Mouse (Mus musculus): Measurements from ENCODE around the gene Actn2.

DNA sequence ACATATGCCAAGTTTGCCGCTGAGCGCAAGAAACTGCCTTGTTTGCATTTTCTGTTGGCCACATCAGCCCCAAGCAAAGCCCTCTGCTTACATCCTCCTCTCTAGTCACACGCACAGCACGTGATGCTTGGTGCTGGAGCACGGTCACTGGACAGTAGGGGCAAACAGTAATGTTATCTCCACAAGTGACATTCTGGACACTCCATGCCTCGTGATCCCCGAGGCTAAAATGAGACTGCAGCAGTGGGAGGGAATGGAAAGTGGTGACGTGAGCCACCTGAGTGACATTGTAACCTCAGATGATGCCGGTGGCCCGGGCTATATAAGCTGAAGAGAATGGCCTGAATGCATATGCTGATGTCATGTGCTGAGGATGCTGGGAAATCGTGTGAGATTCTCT lies 29.4 kb upstream of the Actn2 start:
- TF ChIP-seq CTCF (IDR thresholded peaks at IDR 0.05; ENCODE audit: insufficient read depth, low read length) (no peak), POLR2A (IDR thresholded peaks at IDR 0.05; ENCODE audit: borderline replicate concordance, extremely low read depth, low read depth, low read length) (no peak)
